Mouse (Mus musculus) liver, embryonic 14.5 days (tissue): ENCODE results near the gene Uqcrc2.
A peak's percentile ranks its signal among the peaks of the same experiment; 100 is the strongest.

ENCODE experiments used
- CTCF ChIP-seq: IDR thresholded peaks from 2 replicates; pipeline ENCODE4 v1.5.1; 2016; ENCODE audit warnings: antibody characterized with exemption, low read depth, control low read depth
- EP300 ChIP-seq: IDR thresholded peaks from 2 replicates; pipeline ENCODE4 v1.6.1; 2016; ENCODE audit warnings: antibody characterized with exemption, low read depth

DNA sequence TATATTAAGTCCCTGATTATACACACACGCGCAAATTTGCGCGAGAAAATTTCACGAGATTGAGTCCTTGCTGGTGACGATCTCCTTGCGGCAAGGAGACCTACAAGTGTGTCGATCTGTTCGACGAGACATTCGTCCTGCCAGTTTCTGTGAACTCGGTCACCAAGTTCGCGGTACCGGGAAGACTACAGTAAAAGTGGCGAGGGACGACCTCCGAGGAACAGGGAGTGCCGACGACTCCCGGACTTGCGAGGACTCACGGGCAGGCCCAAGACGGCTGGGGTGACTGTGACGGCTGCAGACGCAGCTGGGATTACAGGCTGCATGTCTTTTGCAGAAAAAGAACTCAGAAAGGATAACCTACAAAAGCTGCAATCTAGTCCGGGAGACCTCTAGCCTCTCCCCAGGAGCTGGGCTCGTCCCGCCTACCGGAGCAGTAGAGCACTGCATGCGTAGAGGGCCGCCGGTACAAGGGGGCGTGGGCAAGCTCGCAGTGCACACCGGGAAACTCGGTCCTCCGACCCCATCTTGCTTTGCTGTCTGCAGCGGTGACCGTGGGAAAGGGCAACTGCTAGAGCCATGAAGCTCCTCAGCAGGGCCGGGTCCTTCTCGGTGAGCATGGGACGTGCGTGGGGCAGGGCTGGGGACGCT lies at the start of gene Uqcrc2:
- TF ChIP-seq CTCF (peak; percentile 89), EP300 (no peak)
